Mouse (Mus musculus) right cerebral cortex, postnatal 14 days (tissue): ENCODE measurements around the gene Arfgef2.

Experiments
- DNase-seq: peaks from one replicate; pipeline ENCODE4 v3.0.0; 2022

The Arfgef2 gene

GRCm38 (mm10) chr2:166805250-166806172, at the start of gene Arfgef2:
TSS of gene Arfgef2 (plus strand) at chr2:166805588.
- peak; percentile 87 for DNase-seq

- no peak for DNase-seq
These were observed 47.4 kb upstream of the Arfgef2 start for GRCm38 (mm10) chr2:166757969-166758368.

GRCm38 (mm10) chr2:166764051-166764450, 41.3 kb upstream of the Arfgef2 start:
- DNase-seq, result no peak

DNA sequence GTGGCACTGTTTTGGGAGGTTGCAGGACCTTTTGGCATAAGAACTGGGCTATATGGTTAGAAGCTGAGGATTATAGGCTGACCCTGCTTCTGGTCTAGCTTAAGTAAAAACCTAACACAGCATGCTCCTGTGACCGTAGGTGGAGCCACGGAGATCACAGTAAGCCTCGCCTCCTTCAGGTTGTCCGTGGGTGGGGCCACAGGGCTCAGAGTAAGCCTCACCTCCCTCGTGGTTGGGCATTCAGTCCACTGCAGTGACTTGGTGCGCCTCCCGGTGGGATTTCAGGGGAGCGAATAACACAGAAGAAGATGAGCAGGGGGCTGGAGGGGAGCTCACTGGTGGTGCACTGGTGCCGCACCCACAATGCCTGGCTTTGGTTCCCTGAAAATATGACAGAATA, 37.8 kb upstream of the Arfgef2 start:
- no peak for DNase-seq

DNA sequence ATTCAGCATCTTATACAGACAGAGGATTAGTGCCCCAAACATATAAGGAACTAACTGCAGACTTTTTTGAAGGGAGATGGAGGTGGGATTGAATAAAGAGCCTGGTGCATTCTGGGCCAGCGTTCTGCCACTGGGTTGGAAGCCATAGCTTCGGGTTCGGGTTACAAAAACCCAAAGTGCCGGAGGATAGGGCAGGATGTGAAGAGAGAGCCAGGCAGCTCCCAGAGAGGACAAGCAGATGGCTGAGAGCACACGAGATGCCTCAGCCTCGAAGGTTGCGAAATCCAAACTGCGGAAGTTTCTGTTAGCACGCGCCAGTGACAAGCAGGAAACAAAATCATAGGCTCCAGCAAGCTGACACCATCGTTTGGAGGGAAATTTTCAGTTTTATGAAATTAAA, 34.0 kb upstream of the Arfgef2 start:
- DNase-seq, result peak; percentile 3

DNA sequence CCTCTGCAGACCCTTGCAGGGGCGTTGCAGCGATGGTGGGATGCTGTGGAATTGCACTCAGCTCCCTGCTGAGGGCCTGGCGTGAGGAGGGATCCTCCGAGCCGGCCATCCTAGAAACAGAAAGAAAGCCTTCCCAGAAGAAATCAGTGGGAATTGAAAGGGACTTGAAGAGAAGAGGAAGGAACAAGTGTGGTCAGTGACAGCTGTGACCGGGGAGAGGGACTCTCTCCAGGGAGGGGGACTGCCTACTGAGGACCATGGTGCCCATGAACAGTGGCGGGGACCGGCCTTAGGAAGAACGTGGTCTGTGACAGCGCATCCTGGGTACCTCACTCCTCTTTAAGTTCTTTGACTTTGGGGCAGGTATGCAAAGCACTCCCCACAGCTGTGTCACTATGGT, 31.8 kb upstream of the Arfgef2 start:
- DNase-seq, result no peak

- DNase-seq, result no peak
These were observed 31.1 kb upstream of the Arfgef2 start for GRCm38 (mm10) chr2:166774275-166774674.

- DNase-seq, result no peak
These were observed 30.0 kb upstream of the Arfgef2 start for GRCm38 (mm10) chr2:166775357-166775893.

DNA sequence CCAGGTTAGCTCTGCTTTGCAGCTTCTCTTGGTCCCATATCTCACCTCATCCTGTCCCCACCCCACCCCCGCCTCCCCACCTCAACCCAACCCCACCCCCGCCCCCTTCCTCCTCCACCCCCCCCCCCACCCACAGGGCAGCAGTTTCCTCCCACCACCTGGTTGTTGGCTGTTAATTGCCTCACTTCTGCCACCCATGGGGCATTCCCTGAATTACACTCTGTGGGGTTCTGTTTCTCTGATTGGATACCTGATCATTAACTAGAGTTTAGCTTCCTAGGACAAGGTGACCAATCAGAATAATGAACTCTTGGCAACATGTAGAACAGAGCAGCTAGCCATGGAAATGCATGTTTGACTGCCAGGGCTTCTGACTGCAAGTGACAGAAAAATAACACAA, 29.1 kb upstream of the Arfgef2 start:
- no peak for DNase-seq

GRCm38 (mm10) chr2:166779956-166780355, 25.4 kb upstream of the Arfgef2 start:
- peak; percentile 3 for DNase-seq

- DNase-seq, result peak; percentile 74
These were observed 24.3 kb upstream of the Arfgef2 start for GRCm38 (mm10) chr2:166780980-166781578.

- DNase-seq, result peak; percentile 4
These were observed 21.0 kb upstream of the Arfgef2 start for GRCm38 (mm10) chr2:166784376-166784775.

DNA sequence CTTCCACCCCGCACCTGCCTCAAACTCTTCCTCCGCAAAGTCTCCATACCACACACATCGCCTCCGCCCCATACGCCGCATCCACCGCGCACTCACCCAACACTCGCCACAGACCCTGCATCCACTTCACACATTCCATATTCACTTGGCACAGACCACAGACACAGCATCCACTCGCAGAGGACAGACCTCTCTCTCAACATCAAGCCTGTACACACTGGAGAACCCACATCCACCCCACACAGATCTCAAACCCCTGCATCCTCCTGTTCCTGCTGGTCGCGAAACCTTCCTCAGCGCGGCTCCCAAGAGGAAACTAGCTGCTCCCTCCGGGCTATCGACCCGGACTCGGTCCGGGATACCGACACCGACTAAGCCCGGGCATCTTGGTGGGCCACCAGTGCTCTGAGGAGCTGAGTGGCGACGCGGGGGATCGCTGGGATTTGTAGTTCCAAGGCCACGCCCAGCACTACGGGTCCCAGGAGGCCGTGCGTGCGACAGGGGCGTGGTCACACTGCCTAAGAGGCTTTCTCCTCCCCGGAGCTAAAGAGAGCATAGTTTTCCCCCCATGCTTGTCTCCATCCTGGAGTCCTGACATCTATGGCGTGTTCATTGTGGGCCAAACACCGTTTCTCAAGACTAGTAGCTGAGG, 18.9 kb upstream of the Arfgef2 start:
- DNase-seq, result peak; percentile 92

DNA sequence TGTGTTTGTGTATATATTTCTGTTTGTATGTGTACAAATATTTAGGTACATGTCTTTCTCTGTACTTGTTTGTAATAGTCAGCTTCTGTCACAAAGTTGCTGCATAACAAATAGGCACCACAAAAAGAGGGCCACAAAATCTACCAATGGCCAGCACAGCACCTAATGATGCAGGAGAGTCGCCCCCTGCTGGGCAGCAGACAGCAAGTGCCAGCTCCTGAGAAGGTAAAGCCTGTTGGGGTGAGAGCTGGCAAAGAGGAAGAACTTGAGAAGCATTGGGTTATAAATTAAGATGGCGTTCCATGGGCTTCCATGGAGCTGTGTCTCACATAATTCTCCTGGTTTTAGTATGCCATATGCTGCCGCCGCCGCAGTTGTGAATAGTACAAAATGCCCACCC, 13.7 kb upstream of the Arfgef2 start:
- peak; percentile 17 for DNase-seq

GRCm38 (mm10) chr2:166792355-166792754, 13.0 kb upstream of the Arfgef2 start, which contains the start of gene Trp53rkb:
TSS of gene Trp53rkb (plus strand) at chr2:166792531.
- DNase-seq, result no peak

GRCm38 (mm10) chr2:166793542-166794214, 11.7 kb upstream of the Arfgef2 start:
- DNase-seq, result peak; percentile 82

DNA sequence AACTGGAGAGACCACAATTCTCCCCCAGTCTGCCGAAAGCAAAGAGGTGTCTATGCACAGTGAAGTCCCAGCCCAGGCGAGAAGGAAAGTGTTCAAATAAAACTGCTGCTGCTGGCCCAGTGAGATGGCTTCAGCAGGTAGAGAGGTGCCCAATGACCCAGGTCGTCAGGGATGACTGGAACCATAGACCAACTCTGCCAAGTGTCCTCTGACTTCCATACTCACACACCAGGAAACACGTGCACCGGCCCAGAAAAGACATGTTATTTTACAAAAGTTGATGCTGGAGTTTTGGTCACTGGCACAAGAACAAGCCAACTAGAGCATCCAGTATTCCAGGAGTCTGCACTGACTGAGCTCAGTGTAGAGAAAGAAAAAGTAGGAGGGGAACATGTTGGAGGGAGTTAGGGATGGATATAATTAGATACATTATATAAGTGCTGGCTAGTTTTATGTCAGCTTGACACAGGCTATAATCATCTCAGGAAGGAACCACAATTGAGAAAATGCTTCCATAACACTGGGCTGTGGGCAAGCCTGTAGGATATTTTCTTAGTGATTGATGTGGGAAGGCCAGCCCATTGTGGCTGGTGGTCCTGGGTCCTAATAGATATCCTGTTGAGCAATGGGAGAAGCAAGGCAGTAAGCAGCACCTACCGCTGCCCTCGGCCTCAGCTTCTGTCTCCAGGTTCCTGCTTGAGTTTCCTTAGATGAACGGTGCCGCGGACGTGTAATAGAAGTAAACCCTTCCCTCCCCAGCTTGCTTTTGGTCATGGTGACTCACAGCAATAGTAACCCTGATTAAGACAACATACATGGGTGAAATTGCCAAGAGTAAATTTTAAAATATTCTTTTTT, 5.5 kb upstream of the Arfgef2 start:
- no peak for DNase-seq

DNA sequence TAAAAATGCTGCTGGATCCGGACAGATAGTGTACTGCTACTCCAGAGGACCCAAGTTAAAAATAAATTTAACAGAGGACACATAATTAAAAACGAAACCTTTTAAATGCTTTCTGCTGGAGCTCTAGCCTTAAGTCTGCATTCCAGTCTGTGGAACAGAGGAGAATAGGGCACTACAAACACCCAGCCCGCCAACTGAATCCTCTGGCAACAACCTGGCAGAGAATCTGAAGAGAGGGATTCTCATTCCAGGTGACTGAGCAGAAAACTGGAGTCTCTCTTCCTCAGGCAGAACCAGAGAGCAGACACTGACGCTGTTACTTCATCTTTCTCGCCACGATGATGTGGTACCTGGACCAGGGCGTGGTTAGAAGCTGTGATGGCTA, 4.9 kb upstream of the Arfgef2 start:
- no peak for DNase-seq

GRCm38 (mm10) chr2:166801436-166801835, 4.0 kb upstream of the Arfgef2 start:
- no peak for DNase-seq

- DNase-seq, result no peak
These were observed 2.1 kb upstream of the Arfgef2 start for GRCm38 (mm10) chr2:166803298-166803697.

- no peak for DNase-seq
These were observed 851 bp downstream of the Arfgef2 start for GRCm38 (mm10) chr2:166806173-166806705.

- DNase-seq, result no peak
These were observed 1.4 kb downstream of the Arfgef2 start for GRCm38 (mm10) chr2:166806813-166807212.
